Mouse (Mus musculus) cortical plate, adult 2 months (tissue): Measurements from ENCODE around the gene Map2k4.

Experiments used
- CTCF ChIP-seq: fragments of 200-500 bp; IDR thresholded peaks from 2 replicates; pipeline ENCODE4 v1.5.1; 2011; ENCODE audit warnings: mild to moderate bottlenecking, control low read depth, low read length; ENCODE audit not compliant: insufficient read depth; ENCODE audit errors: extremely low read depth
- POLR2A ChIP-seq: fragments of 200-500 bp; IDR thresholded peaks from 2 replicates; pipeline ENCODE4 v1.6.1; 2011; ENCODE audit warnings: mild to moderate bottlenecking, low read length, control low read depth; ENCODE audit not compliant: insufficient read depth; ENCODE audit errors: extremely low read depth

GRCm38 (mm10) chr11:65664903-65665302 lies 123.2 kb downstream of the Map2k4 start:
- TF ChIP-seq POLR2A (no peak), CTCF (no peak)
